Mouse (Mus musculus): ENCODE results near the gene Ppp1r3e. TPM values are rescaled to one million over a fixed set of nuclear protein-coding genes. Genes with fewer than 3 reads are reported as not detected.

The Ppp1r3e gene
- total RNA-seq, 2 experiments from 2014 or later = 14.2 to 17.2 TPM

Other genes starting within 250 kb of the Ppp1r3e start
- gene Gm17606, start 236.6 kb downstream of the Ppp1r3e start, total RNA-seq (2021) = not detected
- gene Cdh24, start 236.2 kb downstream of the Ppp1r3e start, total RNA-seq (2021) = 1 to 10 TPM in 1 of 2 experiments, under 1 TPM in 1; 0.70 to 1.2 TPM
- 10 to 100 TPM; 43.5 to 43.7 TPM for gene 1700123O20Rik, start 191.3 kb downstream of the Ppp1r3e start, total RNA-seq (2021)
- gene Acin1, start 190.6 kb downstream of the Ppp1r3e start, total RNA-seq (2021) = 100 to 1,000 TPM; 162 to 171 TPM
- not detected for gene Gm29776, start 178.7 kb downstream of the Ppp1r3e start, total RNA-seq (2021)
- under 1 TPM in 1 of 2 experiments, not detected in 1; 0.23 TPM for gene Cebpe, start 165.4 kb downstream of the Ppp1r3e start, total RNA-seq (2021)
- gene Slc7a8, start 95.6 kb downstream of the Ppp1r3e start, total RNA-seq (2021) = 10 to 100 TPM; 24.6 to 55.6 TPM
- gene Rnf212b, start 63.4 kb downstream of the Ppp1r3e start, total RNA-seq (2021) = under 1 TPM in 1 of 2 experiments, not detected in 1; 0.51 TPM
- 10 to 100 TPM; 12.8 to 15.6 TPM for gene Homez, start 6.6 kb downstream of the Ppp1r3e start, total RNA-seq (2021)
- 10 to 100 TPM; 53.1 to 59.3 TPM for gene Bcl2l2, start 5.8 kb upstream of the Ppp1r3e start, total RNA-seq (2021)
- 1 to 10 TPM; 1.2 to 3.9 TPM for gene Gm20521, start 5.9 kb upstream of the Ppp1r3e start, total RNA-seq (2021)
- gene Pabpn1, start 14.9 kb upstream of the Ppp1r3e start, total RNA-seq (2021) = 100 to 1,000 TPM; 137 to 177 TPM
- 10 to 100 TPM; 36.7 to 43.9 TPM for gene Slc22a17, start 35.6 kb upstream of the Ppp1r3e start, total RNA-seq (2021)
- gene Efs, start 48.6 kb upstream of the Ppp1r3e start, total RNA-seq (2021) = 1 to 10 TPM; 2.4 to 4.9 TPM
- gene Il25, start 55.1 kb upstream of the Ppp1r3e start, total RNA-seq (2021) = not detected
- under 1 TPM in 1 of 2 experiments, not detected in 1; 0.96 TPM for gene Cmtm5, start 58.7 kb upstream of the Ppp1r3e start, total RNA-seq (2021)
- under 1 TPM in 1 of 2 experiments, not detected in 1; 0.42 TPM for gene Myh6, start 89.4 kb upstream of the Ppp1r3e start, total RNA-seq (2021)
- not detected for gene Gm17428, start 99.4 kb upstream of the Ppp1r3e start, total RNA-seq (2021)
- under 1 TPM in 1 of 2 experiments, not detected in 1; 0.42 TPM for gene Myh7, start 117.1 kb upstream of the Ppp1r3e start, total RNA-seq (2021)
- gene Ngdn, start 137.9 kb upstream of the Ppp1r3e start, total RNA-seq (2021) = 10 to 100 TPM; 38.2 to 43.2 TPM
- 1 to 10 TPM; 6.1 to 7.4 TPM for gene Zfhx2, start 214.8 kb upstream of the Ppp1r3e start, total RNA-seq (2021)
- 10 to 100 TPM; 10.9 to 12.0 TPM for gene Thtpa, start 217.2 kb upstream of the Ppp1r3e start, total RNA-seq (2021)
- 10 to 100 TPM; 25.8 to 29.4 TPM for gene Ap1g2, start 229.0 kb upstream of the Ppp1r3e start, total RNA-seq (2021)
- gene Jph4, start 239.4 kb upstream of the Ppp1r3e start, total RNA-seq (2021) = 1 to 10 TPM; 3.0 TPM

All from adrenal gland, adult 18-20 months (tissue).